Mouse (Mus musculus) MEL (cell line): ENCODE measurements at regions not wholly inside any gene's neighbourhood (a gene's known extent, or its start where the extent isn't known, plus 50 kb on each side); places are given as distances from the start of the nearest gene placed in this dataset.

Source experiments
- DNase-seq: peaks from one replicate; pipeline ENCODE4 v3.0.0; 2011; ENCODE audit warnings: low read depth, low spot score
- H3K27ac ChIP-seq: 2 replicates; pipeline ENCODE4 v1.5.1; 2012; ENCODE audit warnings: low read depth, mild to moderate bottlenecking, control low read depth, low read length, moderate library complexity; ENCODE audit not compliant: control insufficient read depth
- H3K27me3 ChIP-seq, 2 experiments: fragments of 150-350 bp in 1 of 2; sonication (generic) in 1 of 2; 2 replicates each; pipeline ENCODE4 v1.6.1; 2012; ENCODE audit warnings: low read length in 2 of 2, mild to moderate bottlenecking in 2 of 2, improper control_type of control experiment in 1 of 2, moderate library complexity in 1 of 2; ENCODE audit not compliant: insufficient read depth in 2 of 2, control insufficient read depth in 1 of 2
- H3K36me3 ChIP-seq, 2 experiments: 2 replicates each; pipeline ENCODE4 v1.6.1; 2012 to 2014; ENCODE audit warnings: low read length in 2 of 2, improper control_type of control experiment in 1 of 2, inconsistent platforms in 1 of 2, mild to moderate bottlenecking in 1 of 2; ENCODE audit not compliant: insufficient read depth in 2 of 2, control insufficient read depth in 1 of 2
- H3K4me1 ChIP-seq, 2 experiments: fragments of 150-350 bp in 1 of 2; sonication (generic) in 1 of 2; 2 replicates each; pipeline ENCODE4 v1.6.1; 2012; ENCODE audit warnings: low read length in 2 of 2, improper control_type of control experiment in 1 of 2, mild to moderate bottlenecking in 1 of 2; ENCODE audit not compliant: insufficient read depth in 2 of 2, control insufficient read depth in 1 of 2
- H3K4me3 ChIP-seq, 2 experiments: fragments of 150-350 bp in 1 of 2; sonication (generic) in 1 of 2; 2 replicates each; pipeline ENCODE4 v1.5.1; 2012; ENCODE audit warnings: low read depth in 2 of 2, low read length in 2 of 2, mild to moderate bottlenecking in 2 of 2, moderate library complexity in 2 of 2, control low read depth in 1 of 2, improper control_type of control experiment in 1 of 2; ENCODE audit not compliant: control insufficient read depth in 1 of 2, insufficient read depth in 1 of 2
- H3K79me2 ChIP-seq: 2 replicates; pipeline ENCODE4 v1.6.1; 2012; ENCODE audit warnings: mild to moderate bottlenecking, low read length, moderate library complexity; ENCODE audit not compliant: control insufficient read depth, poor library complexity, insufficient read depth
- H3K9ac ChIP-seq: 2 replicates; pipeline ENCODE4 v1.6.1; 2012; ENCODE audit warnings: low read depth, mild to moderate bottlenecking, control low read depth, low read length, moderate library complexity; ENCODE audit not compliant: control insufficient read depth, poor library complexity, severe bottlenecking
- H3K9me3 ChIP-seq: fragments of 150-350 bp; sonication (generic); replicated peaks from 2 replicates; pipeline ENCODE4 v1.6.1; 2012; ENCODE audit warnings: mild to moderate bottlenecking, low read length, improper control_type of control experiment, moderate library complexity; ENCODE audit not compliant: insufficient read depth
- BHLHE40 ChIP-seq: IDR thresholded peaks from 2 replicates; pipeline ENCODE4 v1.6.1; 2012; ENCODE audit warnings: low read depth, mild to moderate bottlenecking, inconsistent platforms, low read length, improper control_type of control experiment, borderline replicate concordance
- CHD1 ChIP-seq: IDR thresholded peaks from 2 replicates; pipeline ENCODE4 v1.6.1; 2012; ENCODE audit warnings: low read depth, mild to moderate bottlenecking, inconsistent platforms, low read length, improper control_type of control experiment
- CHD2 ChIP-seq: IDR thresholded peaks from 2 replicates; pipeline ENCODE4 v1.6.1; 2011; ENCODE audit warnings: low read length, improper control_type of control experiment
- CTCF ChIP-seq, 3 experiments: IDR thresholded peaks in 2 of 3; conservative IDR thresholded peaks in 1 of 3; 2 replicates each; pipeline ENCODE4 v1.5.1; 2011 to 2012; ENCODE audit warnings: low read length in 3 of 3, low read depth in 2 of 3, mild to moderate bottlenecking in 2 of 3, improper control_type of control experiment in 1 of 3, inconsistent platforms in 1 of 3, mixed read lengths in 1 of 3, moderate library complexity in 1 of 3; ENCODE audit not compliant: control insufficient read depth in 1 of 3, insufficient read depth in 1 of 3, poor library complexity in 1 of 3, severe bottlenecking in 1 of 3
- ELF1 ChIP-seq: IDR thresholded peaks from 2 replicates; pipeline ENCODE4 v1.6.1; 2014; ENCODE audit warnings: low read depth, mild to moderate bottlenecking, inconsistent platforms, low read length, improper control_type of control experiment, moderate library complexity
- GABPA ChIP-seq: IDR thresholded peaks from 2 replicates; pipeline ENCODE4 v1.6.1; 2012; ENCODE audit warnings: low read depth, mild to moderate bottlenecking, inconsistent platforms, low read length, improper control_type of control experiment, moderate library complexity
- JUND ChIP-seq: IDR thresholded peaks from 2 replicates; pipeline ENCODE4 v1.6.1; 2011; ENCODE audit warnings: low read depth, mild to moderate bottlenecking, improper control_type of control experiment, low read length
- KAT2A ChIP-seq: conservative IDR thresholded peaks from 2 replicates; pipeline ENCODE4 v1.6.1; 2012; ENCODE audit warnings: low read depth, low read length, improper control_type of control experiment, inconsistent platforms
- MAFK ChIP-seq: IDR thresholded peaks from 2 replicates; pipeline ENCODE4 v1.6.1; 2011; ENCODE audit warnings: low read depth, mild to moderate bottlenecking, low read length, improper control_type of control experiment, borderline replicate concordance
- MAZ ChIP-seq: IDR thresholded peaks from 2 replicates; pipeline ENCODE4 v1.6.1; 2012; ENCODE audit warnings: low read depth, mild to moderate bottlenecking, inconsistent platforms, low read length, improper control_type of control experiment
- MEF2A ChIP-seq: IDR thresholded peaks from 2 replicates; pipeline ENCODE4 v1.6.1; 2014; ENCODE audit warnings: low read depth, mild to moderate bottlenecking, inconsistent platforms, low read length, improper control_type of control experiment; ENCODE audit not compliant: poor library complexity, insufficient replicate concordance, severe bottlenecking; ENCODE audit errors: extremely low read depth
- MXI1 ChIP-seq: IDR thresholded peaks from 2 replicates; pipeline ENCODE4 v1.6.1; 2011; ENCODE audit warnings: mild to moderate bottlenecking, low read depth, low read length, improper control_type of control experiment
- NELFE ChIP-seq: IDR thresholded peaks from 2 replicates; pipeline ENCODE4 v1.6.1; 2011; ENCODE audit warnings: low read depth, low read length, improper control_type of control experiment
- POLR2A ChIP-seq, 2 experiments: IDR thresholded peaks; 2 replicates each; pipeline ENCODE4 v1.6.1; 2011 to 2012; ENCODE audit warnings: low read length in 2 of 2, mild to moderate bottlenecking in 2 of 2, control low read depth in 1 of 2, improper control_type of control experiment in 1 of 2, low read depth in 1 of 2, moderate library complexity in 1 of 2; ENCODE audit not compliant: control insufficient read depth in 1 of 2, insufficient read depth in 1 of 2, poor library complexity in 1 of 2
- POLR2AphosphoS5 ChIP-seq: IDR thresholded peaks from 2 replicates; pipeline ENCODE4 v1.6.1; 2012; ENCODE audit warnings: low read depth, borderline replicate concordance, mild to moderate bottlenecking, inconsistent platforms, low read length, moderate library complexity, mixed read lengths
- RAD21 ChIP-seq: IDR thresholded peaks from 2 replicates; pipeline ENCODE4 v1.6.1; 2011; ENCODE audit warnings: mild to moderate bottlenecking, low read depth, low read length, improper control_type of control experiment
- RCOR1 ChIP-seq: IDR thresholded peaks from 2 replicates; pipeline ENCODE4 v1.6.1; 2012; ENCODE audit warnings: low read depth, mild to moderate bottlenecking, inconsistent platforms, low read length, improper control_type of control experiment
- TAL1 ChIP-seq: IDR thresholded peaks from 2 replicates; pipeline ENCODE4 v1.6.1; 2012; ENCODE audit warnings: mild to moderate bottlenecking, inconsistent platforms, low read length, moderate library complexity, mixed read lengths
- USF1 ChIP-seq: IDR thresholded peaks from 2 replicates; pipeline ENCODE4 v1.6.1; 2014; ENCODE audit warnings: low read depth, mild to moderate bottlenecking, inconsistent platforms, low read length, improper control_type of control experiment, moderate library complexity
- ZC3H11A ChIP-seq: IDR thresholded peaks from 2 replicates; pipeline ENCODE4 v1.6.1; 2012; ENCODE audit warnings: low read depth, mild to moderate bottlenecking, inconsistent platforms, low read length, improper control_type of control experiment
- ZKSCAN1 ChIP-seq: IDR thresholded peaks from 2 replicates; pipeline ENCODE4 v1.6.1; 2012; ENCODE audit warnings: low read depth, mild to moderate bottlenecking, inconsistent platforms, low read length, improper control_type of control experiment, moderate library complexity
- ZMIZ1 ChIP-seq: IDR thresholded peaks from 2 replicates; pipeline ENCODE4 v1.6.1; 2012; ENCODE audit warnings: low read depth, mild to moderate bottlenecking, inconsistent platforms, low read length, improper control_type of control experiment, moderate library complexity

- Histone ChIP-seq H3K27me3 (no peaks in the 10 kb centered on the region; a peak in 1 of 4 replicates), H3K4me3 (no peak overlapping the region), H3K79me2 (no peaks in the 10 kb centered on the region), H3K4me1 (no peaks in the 10 kb centered on the region), H3K9me3 (no peaks in the 10 kb centered on the region), H3K36me3 (no peaks in the 10 kb centered on the region), H3K9ac (no peak overlapping the region), H3K27ac (no peak overlapping the region)
- peak; percentile 47 for DNase-seq
- TF ChIP-seq CTCF (IDR thresholded peaks at IDR 0.05 in 2 of 3, conservative IDR thresholded peaks at IDR 0.05 in 1 of 3; ENCODE audit: control insufficient read depth in 1 of 3, insufficient read depth in 1 of 3, low read depth in 2 of 3, low read length in 3 of 3, poor library complexity in 1 of 3, severe bottlenecking in 1 of 3) (no peak), ELF1 (no peak), POLR2AphosphoS5 (no peak), ZC3H11A (no peak), RCOR1 (no peak), POLR2A (IDR thresholded peaks at IDR 0.05; ENCODE audit: control insufficient read depth in 1 of 2, insufficient read depth in 1 of 2, low read depth in 1 of 2, low read length in 2 of 2, poor library complexity in 1 of 2) (no peak), JUND (no peak), BHLHE40 (no peak), ZMIZ1 (no peak), KAT2A (no peak), RAD21 (no peak), MEF2A (no peak), CHD2 (no peak), MAZ (no peak), TAL1 (no peak), MXI1 (no peak), USF1 (no peak), CHD1 (no peak)
These were observed 166.6 kb downstream of the Pten start for GRCm38 (mm10) chr19:32923911-32924310.

GRCm38 (mm10) chr19:32925628-32926505 lies 168.6 kb downstream of the Pten start:
- Histone ChIP-seq H3K4me3 (no peak overlapping the region), H3K9me3 (no peaks in the 10 kb centered on the region), H3K4me1 (no peaks in the 10 kb centered on the region), H3K9ac (no peak overlapping the region), H3K36me3 (no peaks in the 10 kb centered on the region), H3K79me2 (no peaks in the 10 kb centered on the region), H3K27me3 (no peaks in the 10 kb centered on the region; a peak in 1 of 4 replicates), H3K27ac (no peak overlapping the region)
- peak; percentile 8 for DNase-seq
- TF ChIP-seq MAFK (no peak), POLR2AphosphoS5 (no peak), CHD1 (no peak), GABPA (no peak), ZKSCAN1 (no peak), NELFE (no peak)
